Comparison of ENCODE assay signal across 8 mouse cellular contexts in genomic region chr11:98673136-98673535, GRCm38 (mm10). TPM values are rescaled to one million over a fixed set of nuclear protein-coding genes. Genes with fewer than 3 reads are reported as not detected.
A peak's percentile ranks its signal among the peaks of the same experiment; 100 is the strongest.
DNase-seq lines count a peak whose midpoint lies in the region; ATAC-seq and TF ChIP-seq lines count a peak whose summit lies in the region.
"Not testable (repeated sequence)": the region's sequence is repeated elsewhere in the genome, so short reads cannot be mapped to it uniquely, and the experiment has no call there.
"Had no signal": no experiment of that assay in that cellular context is flagged by ENCODE, and none has a peak within 500 bp of the region (broad histone marks: within the 10 kb centered on the region; RNA-seq: fewer than 3 reads in every experiment).

No protein-coding gene starts in this region.

- not testable (repeated sequence) for H3K27me3 ChIP-seq in heart, adult 2 months (ENCODE audit: control insufficient read depth, insufficient read depth, low read length)
- peaks cover 27% of the 10 kb centered on the region for H3K27me3 ChIP-seq in midbrain, embryonic 12.5 days

- 0 out of 2 replicates have a peak, but pooled peaks have one; percentile 41 for ATAC-seq in midbrain, embryonic 12.5 days (ENCODE audit: low FRiP score, low read depth)

- peak; percentile 62 for TF ChIP-seq CTCF in heart, adult 2 months (IDR thresholded peaks at IDR 0.05)

- DNase-seq in adrenal gland, adult 18-20 months (ENCODE audit: low spot score in 2 of 2) = peak; percentile 31 to 54
- DNase-seq in embryo, embryonic 11.5 days (ENCODE audit: low read depth, low spot score) = peak; percentile 17
- peak; percentile 52 to 61 for DNase-seq in heart, adult 2 months
- peak; percentile 30 for DNase-seq in kidney, adult 11 months
- DNase-seq in liver = peak; percentile 70
- peak; percentile 41 for DNase-seq in right cerebral cortex, postnatal 4 days

- not testable (repeated sequence) for TF ChIP-seq POLR2A in heart, adult 2 months (IDR thresholded peaks at IDR 0.05; ENCODE audit: insufficient read depth, low read depth, low read length)

- not testable (repeated sequence) for H3K4me3 ChIP-seq in heart, adult 2 months; midbrain, embryonic 12.5 days

- intact Hi-C loops in heart, adult 2 months (cut with DNase I) = not testable (repeated sequence)

- not testable (repeated sequence) for H3K36me3 ChIP-seq in heart, adult 2 months (ENCODE audit: control insufficient read depth, insufficient read depth, low read length); midbrain, embryonic 12.5 days

- not testable (repeated sequence) for H3K9me3 ChIP-seq in midbrain, embryonic 12.5 days

- H3K27ac ChIP-seq in heart, adult 2 months; midbrain, embryonic 12.5 days (replicated peaks): not testable (repeated sequence)

- not testable (repeated sequence) for H3K9ac ChIP-seq in heart, adult 2 months (ENCODE audit: low read depth, low read length); midbrain, embryonic 12.5 days (replicated peaks)

- not testable (repeated sequence) for H3K4me1 ChIP-seq in heart, adult 2 months (ENCODE audit: control insufficient read depth, insufficient read depth, low read length); midbrain, embryonic 12.5 days

- not testable (repeated sequence) for H3K4me2 ChIP-seq in midbrain, embryonic 12.5 days (replicated peaks)

- not testable (repeated sequence) for TF ChIP-seq EP300 in heart, adult 2 months (IDR thresholded peaks at IDR 0.05; ENCODE audit: insufficient read depth, low read depth, low read length)

- 4% methylated on average over 7 of the region's 7 CpGs for WGBS in heart, adult 2 months
- 13% methylated on average over 7 of the region's 7 CpGs for WGBS in midbrain, embryonic 12.5 days

- not testable (repeated sequence) for H3K79me2 ChIP-seq in heart, adult 2 months (replicated peaks; ENCODE audit: control insufficient read depth, insufficient read depth, low read length)

RNA-seq across cellular contexts. Expression of gene Gsdma, which starts 9.0 kb away (rescaled TPM):
- not detected for total RNA-seq in adrenal gland, adult 18-20 months (2021)
- total RNA-seq in heart, adult 2 months (2021) = not detected
- 0.04 TPM in 1 of 2 replicates, not detected in the other for polyA plus RNA-seq in heart, adult 2 months (2012; rRNA removed)
- polyA plus RNA-seq in midbrain, embryonic 12.5 days (2016; fragmentation: Nextera tagmentation; extraction: Ambion mirVana) = not detected in 2 replicates
- polyA plus RNA-seq: midbrain, embryonic 16.5 days had no signal

RNA-seq across cellular contexts. Expression of gene Psmd3, which starts 9.2 kb away (rescaled TPM):
- total RNA-seq in adrenal gland, adult 18-20 months (2021) = 100 to 1,000 TPM; 114 to 118 TPM
- 100 to 1,000 TPM in 1 of 2 experiments, 10 to 100 TPM in 1; 89.5 to 105 TPM for total RNA-seq in heart, adult 2 months (2021)
- 144 and 173 TPM in 2 replicates for polyA plus RNA-seq in heart, adult 2 months (2012; rRNA removed)
- polyA plus RNA-seq in midbrain, embryonic 12.5 days (2016; fragmentation: Nextera tagmentation; extraction: Ambion mirVana) = 234 and 244 TPM in 2 replicates

RNA-seq across cellular contexts. Expression of gene Gsdma2, which starts 26.6 kb away (rescaled TPM):
- total RNA-seq in adrenal gland, adult 18-20 months (2021) = 1 to 10 TPM in 1 of 2 experiments, under 1 TPM in 1; 0.89 to 1.1 TPM
- not detected for total RNA-seq in heart, adult 2 months (2021)
- polyA plus RNA-seq in heart, adult 2 months (2012; rRNA removed) = not detected in 2 replicates
- not detected in 2 replicates for polyA plus RNA-seq in midbrain, embryonic 12.5 days (2016; fragmentation: Nextera tagmentation; extraction: Ambion mirVana)
- polyA plus RNA-seq: midbrain, embryonic 16.5 days had no signal

RNA-seq across cellular contexts. Expression of gene Csf3, which starts 27.9 kb away (rescaled TPM):
- not detected for total RNA-seq in adrenal gland, adult 18-20 months (2021)
- total RNA-seq in heart, adult 2 months (2021) = not detected
- polyA plus RNA-seq in heart, adult 2 months (2012; rRNA removed) = not detected in 2 replicates
- polyA plus RNA-seq in midbrain, embryonic 12.5 days (2016; fragmentation: Nextera tagmentation; extraction: Ambion mirVana) = not detected in 2 replicates
- polyA plus RNA-seq: midbrain, embryonic 16.5 days had no signal

RNA-seq across cellular contexts. Expression of gene Gsdma3, which starts 47.0 kb away (rescaled TPM):
- total RNA-seq in adrenal gland, adult 18-20 months (2021) = 10 to 100 TPM; 15.6 to 19.6 TPM
- total RNA-seq in heart, adult 2 months (2021) = 1 to 10 TPM; 2.7 to 2.9 TPM
- not detected in 2 replicates for polyA plus RNA-seq in heart, adult 2 months (2012; rRNA removed)
- polyA plus RNA-seq in midbrain, embryonic 12.5 days (2016; fragmentation: Nextera tagmentation; extraction: Ambion mirVana) = not detected in 2 replicates
- polyA plus RNA-seq: midbrain, embryonic 16.5 days had no signal

Comparison
In these comparisons a context has a peak if more than half of its experiments do, and no peak if none do; other contexts are left out.
1. DNase-seq: peak in every context shown above with its lines; median percentile 70 in liver; 56 in heart, adult 2 months; 42 in adrenal gland, adult 18-20 months; 41 in right cerebral cortex, postnatal 4 days; 30 in kidney, adult 11 months; 17 in embryo, embryonic 11.5 days.